Mouse (Mus musculus): ENCODE results near the gene Actc1. TPM values are rescaled to one million over a fixed set of nuclear protein-coding genes. Genes with fewer than 3 reads are reported as not detected.
A peak's percentile ranks its signal among the peaks of the same experiment; 100 is the strongest.

Gene Actc1
- polyA plus RNA-seq, 1 experiment from 2014 or later, result 70.7 TPM

GRCm38 (mm10) chr2:114019474-114020209 lies 33.7 kb downstream of the Actc1 start:
- Histone ChIP-seq H3K27me3 (ENCODE audit: insufficient read depth, low read length) (peaks cover 20% of the 10 kb centered on the region), H3K9me3 (ENCODE audit: low read length) (no peaks in the 10 kb centered on the region), H3K36me3 (ENCODE audit: insufficient read depth, low read length) (no peaks in the 10 kb centered on the region), H3K4me1 (ENCODE audit: insufficient read depth, low read length) (no peaks in the 10 kb centered on the region), H3K9ac (replicated peaks; ENCODE audit: low read length) (no peak overlapping the region), H3K4me3 (ENCODE audit: low read length) (no peak overlapping the region), H3K4me2 (replicated peaks; ENCODE audit: low read depth, low read length) (no peak overlapping the region), H3K27ac (ENCODE audit: low read length) (no peak overlapping the region)
- 86% methylated on average over 11 of the region's 11 CpGs for WGBS
- ATAC-seq (ENCODE audit: low FRiP score, low TSS enrichment), result no peak

- Histone ChIP-seq H3K9ac (replicated peaks; ENCODE audit: low read length) (no peak overlapping the region), H3K4me1 (ENCODE audit: insufficient read depth, low read length) (0 out of 2 replicates have a peak, but pooled peaks cover 4% of the 10 kb centered on the region), H3K9me3 (ENCODE audit: low read length) (no peaks in the 10 kb centered on the region), H3K27me3 (ENCODE audit: insufficient read depth, low read length) (peaks cover 35% of the 10 kb centered on the region), H3K4me3 (ENCODE audit: low read length) (no peak overlapping the region), H3K27ac (ENCODE audit: low read length) (no peak overlapping the region), H3K36me3 (ENCODE audit: insufficient read depth, low read length) (no peaks in the 10 kb centered on the region), H3K4me2 (replicated peaks; ENCODE audit: low read depth, low read length) (no peak overlapping the region)
- 37% methylated on average over 10 of the region's 10 CpGs for WGBS
- ATAC-seq (ENCODE audit: low FRiP score, low TSS enrichment), result no peak
Observed at GRCm38 (mm10) chr2:114018136-114018535, 35.2 kb downstream of the Actc1 start.

GRCm38 (mm10) chr2:114014839-114015238 lies 38.5 kb downstream of the Actc1 start:
- H3K36me3 ChIP-seq (ENCODE audit: insufficient read depth, low read length), result no peaks in the 10 kb centered on the region
- H3K4me1 ChIP-seq (ENCODE audit: insufficient read depth, low read length), result 0 out of 2 replicates have a peak, but pooled peaks cover 4% of the 10 kb centered on the region
- whole genome bisulfite sequencing, result 82% methylated on average over 6 of the region's 6 CpGs
- H3K27ac ChIP-seq (ENCODE audit: low read length), result no peak overlapping the region
- no peak overlapping the region for H3K4me3 ChIP-seq (ENCODE audit: low read length)
- ATAC-seq (ENCODE audit: low FRiP score, low TSS enrichment), result no peak
- peaks cover 45% of the 10 kb centered on the region for H3K27me3 ChIP-seq (ENCODE audit: insufficient read depth, low read length)
- H3K9me3 ChIP-seq (ENCODE audit: low read length), result no peaks in the 10 kb centered on the region
- no peak overlapping the region for H3K9ac ChIP-seq (replicated peaks; ENCODE audit: low read length)
- no peak overlapping the region for H3K4me2 ChIP-seq (replicated peaks; ENCODE audit: low read depth, low read length)

GRCm38 (mm10) chr2:114013846-114014245 lies 39.5 kb downstream of the Actc1 start:
- Histone ChIP-seq H3K4me3 (ENCODE audit: low read length) (peak overlapping the region; percentile 48), H3K4me1 (ENCODE audit: insufficient read depth, low read length) (0 out of 2 replicates have a peak, but pooled peaks cover 4% of the 10 kb centered on the region), H3K4me2 (replicated peaks; ENCODE audit: low read depth, low read length) (peak overlapping the region; percentile 76), H3K27me3 (ENCODE audit: insufficient read depth, low read length) (peaks cover 45% of the 10 kb centered on the region), H3K27ac (ENCODE audit: low read length) (no peak overlapping the region), H3K9ac (replicated peaks; ENCODE audit: low read length) (no peak overlapping the region), H3K9me3 (ENCODE audit: low read length) (no peaks in the 10 kb centered on the region), H3K36me3 (ENCODE audit: insufficient read depth, low read length) (no peaks in the 10 kb centered on the region)
- WGBS, result under 1% methylated on average over 13 of the region's 13 CpGs
- no peak for ATAC-seq (ENCODE audit: low FRiP score, low TSS enrichment)

- H3K4me2 ChIP-seq (replicated peaks; ENCODE audit: low read depth, low read length), result peak within 1 kb of the TSS; percentile 76
- H3K4me3 ChIP-seq (ENCODE audit: low read length), result peak within 1 kb of the TSS; percentile 48
- no peaks in the 10 kb centered on the region for H3K36me3 ChIP-seq (ENCODE audit: insufficient read depth, low read length)
- H3K27me3 ChIP-seq (ENCODE audit: insufficient read depth, low read length), result peaks cover 45% of the 10 kb centered on the region
- no peaks in the 10 kb centered on the region for H3K9me3 ChIP-seq (ENCODE audit: low read length)
- peak; percentile 76 for ATAC-seq (ENCODE audit: low FRiP score, low TSS enrichment)
- no peak within 1 kb of the TSS for H3K27ac ChIP-seq (ENCODE audit: low read length)
- WGBS, result under 1% methylated on average over 56 of the region's 60 CpGs
- 0 out of 2 replicates have a peak, but pooled peaks cover 4% of the 10 kb centered on the region for H3K4me1 ChIP-seq (ENCODE audit: insufficient read depth, low read length)
- H3K9ac ChIP-seq (replicated peaks; ENCODE audit: low read length), result no peak within 1 kb of the TSS
Observed at GRCm38 (mm10) chr2:114013295-114013771, 40.0 kb downstream of the Actc1 start, which contains the start of gene Gjd2. Gene Gjd2, minus strand, starts transcription at chr2:114013619.

GRCm38 (mm10) chr2:114012749-114013211 lies 40.6 kb downstream of the Actc1 start:
- ATAC-seq (ENCODE audit: low FRiP score, low TSS enrichment), result peak; percentile 73
- 0 out of 2 replicates have a peak, but pooled peaks cover 4% of the 10 kb centered on the region for H3K4me1 ChIP-seq (ENCODE audit: insufficient read depth, low read length)
- H3K9me3 ChIP-seq (ENCODE audit: low read length), result no peaks in the 10 kb centered on the region
- H3K9ac ChIP-seq (replicated peaks; ENCODE audit: low read length), result no peak overlapping the region
- H3K27ac ChIP-seq (ENCODE audit: low read length), result no peak overlapping the region
- WGBS, result 1% methylated on average over 19 of the region's 19 CpGs
- no peak overlapping the region; the same call in 1 of the 2 replicates for H3K4me3 ChIP-seq (ENCODE audit: low read length)
- peaks cover 45% of the 10 kb centered on the region for H3K27me3 ChIP-seq (ENCODE audit: insufficient read depth, low read length)
- H3K4me2 ChIP-seq (replicated peaks; ENCODE audit: low read depth, low read length), result peak overlapping the region; percentile 76
- H3K36me3 ChIP-seq (ENCODE audit: insufficient read depth, low read length), result no peaks in the 10 kb centered on the region

- H3K4me2 ChIP-seq (replicated peaks; ENCODE audit: low read depth, low read length), result no peak overlapping the region
- peaks cover 38% of the 10 kb centered on the region for H3K27me3 ChIP-seq (ENCODE audit: insufficient read depth, low read length)
- ATAC-seq (ENCODE audit: low FRiP score, low TSS enrichment), result no peak
- no peak overlapping the region for H3K4me3 ChIP-seq (ENCODE audit: low read length)
- 0 out of 2 replicates have a peak, but pooled peaks cover 4% of the 10 kb centered on the region for H3K4me1 ChIP-seq (ENCODE audit: insufficient read depth, low read length)
- H3K9ac ChIP-seq (replicated peaks; ENCODE audit: low read length), result no peak overlapping the region
- WGBS, result 51% methylated on average over 4 of the region's 4 CpGs
- no peaks in the 10 kb centered on the region for H3K9me3 ChIP-seq (ENCODE audit: low read length)
- H3K27ac ChIP-seq (ENCODE audit: low read length), result no peak overlapping the region
- no peaks in the 10 kb centered on the region for H3K36me3 ChIP-seq (ENCODE audit: insufficient read depth, low read length)
Observed at GRCm38 (mm10) chr2:114011838-114012237, 41.5 kb downstream of the Actc1 start.

- Histone ChIP-seq H3K4me1 (ENCODE audit: insufficient read depth, low read length) (no peaks in the 10 kb centered on the region), H3K27me3 (ENCODE audit: insufficient read depth, low read length) (peaks cover 13% of the 10 kb centered on the region), H3K4me2 (replicated peaks; ENCODE audit: low read depth, low read length) (no peak overlapping the region), H3K36me3 (ENCODE audit: insufficient read depth, low read length) (no peaks in the 10 kb centered on the region), H3K9ac (replicated peaks; ENCODE audit: low read length) (no peak overlapping the region), H3K4me3 (ENCODE audit: low read length) (no peak overlapping the region), H3K27ac (ENCODE audit: low read length) (no peak overlapping the region), H3K9me3 (ENCODE audit: low read length) (no peaks in the 10 kb centered on the region)
- 82% methylated on average over 2 of the region's 2 CpGs for WGBS
- no peak for ATAC-seq (ENCODE audit: low FRiP score, low TSS enrichment)
Observed at GRCm38 (mm10) chr2:114008321-114008720, 45.0 kb downstream of the Actc1 start.

GRCm38 (mm10) chr2:113997484-113997883 lies 55.9 kb downstream of the Actc1 start:
- Histone ChIP-seq H3K36me3 (ENCODE audit: insufficient read depth, low read length) (no peaks in the 10 kb centered on the region), H3K27ac (ENCODE audit: low read length) (no peak overlapping the region), H3K27me3 (ENCODE audit: insufficient read depth, low read length) (0 out of 2 replicates have a peak, but pooled peaks cover 2% of the 10 kb centered on the region), H3K9me3 (ENCODE audit: low read length) (no peaks in the 10 kb centered on the region), H3K4me1 (ENCODE audit: insufficient read depth, low read length) (no peaks in the 10 kb centered on the region), H3K4me3 (ENCODE audit: low read length) (no peak overlapping the region), H3K9ac (replicated peaks; ENCODE audit: low read length) (no peak overlapping the region), H3K4me2 (replicated peaks; ENCODE audit: low read depth, low read length) (no peak overlapping the region)
- 74% methylated on average over 8 of the region's 8 CpGs for WGBS
- ATAC-seq (ENCODE audit: low FRiP score, low TSS enrichment), result no peak
